Mouse (Mus musculus): ENCODE data around the gene Zcchc7. TPM values are rescaled to one million over a fixed set of nuclear protein-coding genes. Genes with fewer than 3 reads are reported as not detected.

Gene Zcchc7
- polyA plus RNA-seq, 1 experiment from 2014 or later: 24.3 TPM

- Histone ChIP-seq H3K4me2 (ENCODE audit: low read depth, low read length, severe bottlenecking) (no peak overlapping the region), H3K9me3 (ENCODE audit: control insufficient read depth, low read length) (no peaks in the 10 kb centered on the region), H3K27me3 (ENCODE audit: control insufficient read depth, insufficient read depth, low read length) (no peaks in the 10 kb centered on the region), H3K9ac (ENCODE audit: low read length) (no peak overlapping the region), H3K4me3 (ENCODE audit: low read depth, low read length) (no peak overlapping the region), H3K36me3 (ENCODE audit: control insufficient read depth, insufficient read depth, low read length) (no peaks in the 10 kb centered on the region), H3K4me1 (replicated peaks; ENCODE audit: control insufficient read depth, insufficient read depth, low read length) (no peaks in the 10 kb centered on the region), H3K27ac (ENCODE audit: low read depth, low read length) (no peak overlapping the region)
- ATAC-seq (replicated peaks; ENCODE audit: low FRiP score): no peak
- WGBS: 25% methylated on average over 10 of the region's 10 CpGs
- peak; percentile 76 for DNase-seq (ENCODE audit: low spot score)
Observed at GRCm38 (mm10) chr4:44970612-44971110, 215.0 kb downstream of the Zcchc7 start.

DNA sequence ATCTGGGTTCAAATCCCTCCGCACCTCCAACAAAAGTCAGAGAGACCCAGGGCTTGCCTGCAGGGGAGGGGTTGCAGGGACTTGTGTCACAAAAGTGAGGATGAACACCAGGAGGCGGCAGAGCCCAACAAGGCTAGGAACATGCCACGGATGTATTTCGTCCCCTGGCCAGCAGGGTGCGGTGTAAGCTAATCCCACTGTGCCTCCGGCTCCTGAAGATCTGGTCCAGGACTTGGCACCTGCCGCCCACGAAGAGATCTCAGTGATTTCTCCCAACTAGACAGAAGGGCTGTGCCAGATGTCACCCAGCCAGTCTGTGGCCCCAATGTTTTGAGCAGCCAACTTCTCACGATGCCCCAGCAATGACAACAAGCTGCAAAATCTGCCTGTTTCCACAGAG, 217.8 kb downstream of the Zcchc7 start:
- WGBS: 12% methylated on average over 9 of the region's 9 CpGs
- Histone ChIP-seq H3K9ac (ENCODE audit: low read length) (no peak overlapping the region), H3K36me3 (ENCODE audit: control insufficient read depth, insufficient read depth, low read length) (no peaks in the 10 kb centered on the region), H3K27me3 (ENCODE audit: control insufficient read depth, insufficient read depth, low read length) (no peaks in the 10 kb centered on the region), H3K27ac (ENCODE audit: low read depth, low read length) (no peak overlapping the region), H3K4me1 (replicated peaks; ENCODE audit: control insufficient read depth, insufficient read depth, low read length) (no peaks in the 10 kb centered on the region), H3K4me2 (ENCODE audit: low read depth, low read length, severe bottlenecking) (peak overlapping the region; percentile 24; the same call in 1 of the 2 replicates), H3K9me3 (ENCODE audit: control insufficient read depth, low read length) (no peaks in the 10 kb centered on the region), H3K4me3 (ENCODE audit: low read depth, low read length) (no peak overlapping the region)
- DNase-seq (ENCODE audit: low spot score): peak; percentile 91
- peak; percentile 56 for ATAC-seq (replicated peaks; ENCODE audit: low FRiP score)

DNA sequence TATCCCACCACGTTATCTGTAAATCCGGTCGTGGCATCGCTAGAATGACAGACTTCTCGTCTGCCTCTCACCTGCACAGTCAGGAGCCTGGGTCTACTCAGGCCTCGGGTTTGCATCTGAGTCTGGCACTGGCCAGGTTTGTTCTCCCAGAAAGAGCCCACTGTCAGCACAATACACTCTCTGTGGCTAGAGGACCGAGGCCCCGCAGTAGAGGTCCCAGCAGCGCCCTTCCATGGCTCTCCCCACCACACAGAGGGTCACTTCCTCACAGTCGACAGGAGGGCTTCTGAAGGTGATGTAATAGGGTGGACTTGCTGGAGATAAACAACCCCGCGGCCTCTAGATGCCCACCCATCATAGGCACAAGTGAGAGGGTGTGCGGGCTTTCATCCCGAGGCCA, 218.2 kb downstream of the Zcchc7 start:
- Histone ChIP-seq H3K27me3 (ENCODE audit: control insufficient read depth, insufficient read depth, low read length) (no peaks in the 10 kb centered on the region), H3K4me1 (replicated peaks; ENCODE audit: control insufficient read depth, insufficient read depth, low read length) (no peaks in the 10 kb centered on the region), H3K27ac (ENCODE audit: low read depth, low read length) (no peak overlapping the region), H3K9me3 (ENCODE audit: control insufficient read depth, low read length) (no peaks in the 10 kb centered on the region), H3K36me3 (ENCODE audit: control insufficient read depth, insufficient read depth, low read length) (no peaks in the 10 kb centered on the region), H3K9ac (ENCODE audit: low read length) (no peak overlapping the region), H3K4me2 (ENCODE audit: low read depth, low read length, severe bottlenecking) (peak overlapping the region; percentile 24; the same call in 1 of the 2 replicates), H3K4me3 (ENCODE audit: low read depth, low read length) (no peak overlapping the region)
- ATAC-seq (replicated peaks; ENCODE audit: low FRiP score) (0 out of 2 replicates have a peak, but pooled peaks have one; percentile 18), DNase-seq (ENCODE audit: low spot score) (no peak)
- 56% methylated on average over 14 of the region's 14 CpGs for WGBS

DNA sequence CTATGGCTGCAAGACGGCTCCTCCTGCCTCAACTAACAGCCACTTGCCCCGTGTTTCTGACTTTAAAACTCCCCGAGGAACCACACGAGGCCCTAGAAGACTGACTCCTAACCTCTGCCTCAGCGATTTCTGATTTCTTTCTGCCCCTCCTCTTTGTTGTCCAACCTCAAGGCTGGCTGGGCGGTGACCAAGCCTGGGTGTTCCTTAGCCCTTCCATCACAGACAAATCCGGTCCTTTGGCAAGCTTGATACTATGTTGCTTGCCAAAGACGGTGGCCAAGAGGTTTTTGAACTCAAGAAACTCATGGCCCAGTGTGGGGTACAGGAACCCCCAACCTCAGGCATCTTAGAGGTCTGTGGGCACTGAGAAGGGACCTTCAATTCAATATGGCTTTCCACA, 218.7 kb downstream of the Zcchc7 start:
- Histone ChIP-seq H3K4me3 (ENCODE audit: low read depth, low read length) (no peak overlapping the region), H3K9me3 (ENCODE audit: control insufficient read depth, low read length) (no peaks in the 10 kb centered on the region), H3K9ac (ENCODE audit: low read length) (no peak overlapping the region), H3K27me3 (ENCODE audit: control insufficient read depth, insufficient read depth, low read length) (no peaks in the 10 kb centered on the region), H3K36me3 (ENCODE audit: control insufficient read depth, insufficient read depth, low read length) (no peaks in the 10 kb centered on the region), H3K4me1 (replicated peaks; ENCODE audit: control insufficient read depth, insufficient read depth, low read length) (no peaks in the 10 kb centered on the region), H3K27ac (ENCODE audit: low read depth, low read length) (no peak overlapping the region), H3K4me2 (ENCODE audit: low read depth, low read length, severe bottlenecking) (no peak overlapping the region)
- no peak for DNase-seq (ENCODE audit: low spot score)
- ATAC-seq (replicated peaks; ENCODE audit: low FRiP score): no peak
- 82% methylated on average over 8 of the region's 8 CpGs for WGBS

- H3K27me3 ChIP-seq (ENCODE audit: control insufficient read depth, insufficient read depth, low read length): no peaks in the 10 kb centered on the region
- WGBS: 81% methylated on average over 6 of the region's 6 CpGs
- no peak for DNase-seq (ENCODE audit: low spot score)
Observed at GRCm38 (mm10) chr4:44976026-44976615, 220.4 kb downstream of the Zcchc7 start.

DNA sequence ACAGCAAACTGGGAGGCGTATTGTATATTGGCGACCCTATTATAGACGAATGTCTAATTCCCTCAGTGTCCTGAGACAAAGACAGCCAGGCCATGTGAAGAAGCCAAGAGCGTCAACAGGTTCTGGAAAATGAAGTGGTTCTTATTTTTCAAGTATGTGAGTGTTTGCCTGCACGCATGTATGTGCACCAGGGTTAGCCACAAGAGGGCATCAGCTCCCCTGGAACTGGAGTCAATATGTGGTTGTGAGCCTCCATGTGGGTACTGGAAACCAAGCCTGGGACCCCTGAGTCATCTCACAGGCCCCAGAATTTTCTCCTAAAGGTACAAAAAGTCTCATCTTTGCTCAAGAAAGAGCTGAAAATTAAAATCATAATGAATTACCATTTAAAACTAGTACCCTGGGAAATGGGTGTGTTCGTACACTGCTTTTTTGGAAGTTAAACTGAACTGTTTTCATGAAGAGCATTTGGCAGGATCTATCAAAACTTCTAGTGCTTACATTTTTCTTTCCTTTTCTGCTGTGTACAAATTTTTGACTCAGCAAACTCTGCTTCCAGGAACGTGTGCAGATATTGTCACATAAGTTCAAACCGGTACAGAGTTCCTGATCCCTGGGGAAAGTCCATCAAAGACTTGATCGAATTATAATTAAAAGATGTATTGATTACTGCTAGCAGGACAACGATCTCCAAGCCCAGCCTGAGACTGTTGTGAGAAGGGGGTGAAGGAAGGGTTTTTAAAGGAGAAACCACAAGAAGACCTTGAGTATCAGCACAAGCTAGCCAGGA, 221.4 kb downstream of the Zcchc7 start:
- Histone ChIP-seq H3K4me2 (ENCODE audit: low read depth, low read length, severe bottlenecking) (no peak overlapping the region), H3K27ac (ENCODE audit: low read depth, low read length) (no peak overlapping the region), H3K27me3 (ENCODE audit: control insufficient read depth, insufficient read depth, low read length) (no peaks in the 10 kb centered on the region), H3K9ac (ENCODE audit: low read length) (no peak overlapping the region), H3K4me3 (ENCODE audit: low read depth, low read length) (no peak overlapping the region), H3K4me1 (replicated peaks; ENCODE audit: control insufficient read depth, insufficient read depth, low read length) (no peaks in the 10 kb centered on the region), H3K9me3 (ENCODE audit: control insufficient read depth, low read length) (no peaks in the 10 kb centered on the region), H3K36me3 (ENCODE audit: control insufficient read depth, insufficient read depth, low read length) (no peaks in the 10 kb centered on the region)
- WGBS: 87% methylated on average over 10 of the region's 10 CpGs
- DNase-seq (ENCODE audit: low spot score): no peak
- no peak for ATAC-seq (replicated peaks; ENCODE audit: low FRiP score)

More at GRCm38 (mm10) chr4:44976026-44976615, 220.4 kb downstream of the Zcchc7 start:
- H3K4me1 ChIP-seq (replicated peaks; ENCODE audit: control insufficient read depth, insufficient read depth, low read length): no peaks in the 10 kb centered on the region
- no peak overlapping the region for H3K4me3 ChIP-seq (ENCODE audit: low read depth, low read length)
- H3K9ac ChIP-seq (ENCODE audit: low read length): no peak overlapping the region
- H3K27ac ChIP-seq (ENCODE audit: low read depth, low read length): no peak overlapping the region
- H3K4me2 ChIP-seq (ENCODE audit: low read depth, low read length, severe bottlenecking): no peak overlapping the region
- no peaks in the 10 kb centered on the region for H3K36me3 ChIP-seq (ENCODE audit: control insufficient read depth, insufficient read depth, low read length)
- H3K9me3 ChIP-seq (ENCODE audit: control insufficient read depth, low read length): no peaks in the 10 kb centered on the region
- ATAC-seq (replicated peaks; ENCODE audit: low FRiP score): no peak

DNA sequence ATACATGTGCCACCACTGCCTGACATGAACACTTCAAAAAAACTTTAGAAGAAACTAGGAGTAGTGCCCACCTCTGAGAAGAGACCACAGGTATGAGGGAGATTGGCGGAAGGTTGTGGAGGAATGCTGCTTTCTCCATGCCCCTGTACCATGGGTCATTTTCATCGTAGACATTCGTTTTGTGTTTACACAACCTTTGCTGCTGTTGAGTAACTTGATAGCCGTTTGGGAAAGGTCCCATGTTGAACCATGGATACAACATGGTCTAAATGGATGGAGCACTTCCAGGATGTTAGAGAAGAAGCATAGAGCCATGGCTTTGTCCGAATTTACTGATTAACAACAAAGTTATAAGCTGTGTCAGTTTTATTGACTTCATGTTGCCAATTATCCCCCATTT, 222.5 kb downstream of the Zcchc7 start:
- WGBS: 80% methylated on average over 5 of the region's 5 CpGs
- Histone ChIP-seq H3K4me3 (ENCODE audit: low read depth, low read length) (no peak overlapping the region), H3K4me1 (replicated peaks; ENCODE audit: control insufficient read depth, insufficient read depth, low read length) (no peaks in the 10 kb centered on the region), H3K27me3 (ENCODE audit: control insufficient read depth, insufficient read depth, low read length) (no peaks in the 10 kb centered on the region), H3K27ac (ENCODE audit: low read depth, low read length) (no peak overlapping the region), H3K9me3 (ENCODE audit: control insufficient read depth, low read length) (no peaks in the 10 kb centered on the region), H3K36me3 (ENCODE audit: control insufficient read depth, insufficient read depth, low read length) (no peaks in the 10 kb centered on the region), H3K9ac (ENCODE audit: low read length) (no peak overlapping the region), H3K4me2 (ENCODE audit: low read depth, low read length, severe bottlenecking) (no peak overlapping the region)
- DNase-seq (ENCODE audit: low spot score) (no peak), ATAC-seq (replicated peaks; ENCODE audit: low FRiP score) (no peak)

- WGBS: 82% methylated on average over 7 of the region's 7 CpGs
- no peak overlapping the region for H3K9ac ChIP-seq (ENCODE audit: low read length)
Observed at GRCm38 (mm10) chr4:44979794-44980338, 224.2 kb downstream of the Zcchc7 start.

More at GRCm38 (mm10) chr4:44979794-44980338, 224.2 kb downstream of the Zcchc7 start:
- Histone ChIP-seq H3K4me2 (ENCODE audit: low read depth, low read length, severe bottlenecking) (no peak overlapping the region), H3K27me3 (ENCODE audit: control insufficient read depth, insufficient read depth, low read length) (no peaks in the 10 kb centered on the region), H3K4me3 (ENCODE audit: low read depth, low read length) (no peak overlapping the region), H3K27ac (ENCODE audit: low read depth, low read length) (no peak overlapping the region), H3K4me1 (replicated peaks; ENCODE audit: control insufficient read depth, insufficient read depth, low read length) (no peaks in the 10 kb centered on the region), H3K9me3 (ENCODE audit: control insufficient read depth, low read length) (no peaks in the 10 kb centered on the region), H3K36me3 (ENCODE audit: control insufficient read depth, insufficient read depth, low read length) (no peaks in the 10 kb centered on the region)
- no peak for ATAC-seq (replicated peaks; ENCODE audit: low FRiP score)
- DNase-seq (ENCODE audit: low spot score): no peak
